In the genomic region with DNA sequence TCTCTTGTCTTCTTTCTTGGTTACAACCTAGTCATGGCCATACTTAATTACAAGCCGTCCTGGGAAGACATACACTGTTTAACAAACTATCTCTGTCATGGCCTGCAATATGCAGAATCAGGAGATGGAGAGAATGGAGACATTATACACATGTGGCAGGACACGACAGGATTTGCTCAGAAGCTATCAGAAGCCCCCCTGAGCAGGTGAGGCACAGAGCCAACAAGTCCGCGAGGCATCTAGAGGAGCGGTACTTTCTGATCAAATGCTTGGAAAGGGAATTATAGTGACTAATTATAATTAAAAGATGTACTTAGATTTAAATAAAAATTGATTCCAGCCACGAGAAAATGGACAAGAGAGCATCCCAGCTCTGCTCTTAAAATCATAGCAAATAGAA, we compare ENCODE assay signal across 37 mouse cellular contexts. TPM values are rescaled to one million over a fixed set of nuclear protein-coding genes. Genes with fewer than 3 reads are reported as not detected.
DNase-seq lines count a peak whose midpoint lies in the region; ATAC-seq and TF ChIP-seq lines count a peak whose summit lies in the region.
"Had no signal": no experiment of that assay in that cellular context is flagged by ENCODE, and none has a peak within 500 bp of the region (broad histone marks: within the 10 kb centered on the region; RNA-seq: fewer than 3 reads in every experiment).

No protein-coding gene starts in this region.

- ATAC-seq in cerebellum, adult (ENCODE audit: insufficient number of reproducible peaks, low FRiP score, low TSS enrichment) = no peak
- no peak for ATAC-seq in lung, postnatal 0 days
- no peak for ATAC-seq in forebrain, postnatal 0 days

- no peak for TF ChIP-seq POLR2A in lung, adult 2 months (IDR thresholded peaks at IDR 0.05; ENCODE audit: borderline replicate concordance, extremely low read depth, low read depth, low read length)

- peak overlapping the region; percentile 34 for H3K4me3 ChIP-seq in layer of hippocampus, adult 2 months
- H3K4me3 ChIP-seq in lung, postnatal 0 days (ENCODE audit: low read depth, low read length) = no peak overlapping the region
- H3K4me3 ChIP-seq in lung, adult 2 months (replicated peaks; ENCODE audit: extremely low read depth, low read depth, low read length) = no peak overlapping the region
- no peak overlapping the region for H3K4me3 ChIP-seq in forebrain, postnatal 0 days (ENCODE audit: low read depth, low read length)
- H3K4me3 ChIP-seq: embryonic facial prominence, embryonic 10.5 days; embryonic facial prominence, embryonic 15.5 days; heart, adult 2 months; heart, embryonic 13.5 days; limb, embryonic 10.5 days; limb, embryonic 15.5 days; liver, embryonic 13.5 days; midbrain, embryonic 10.5 days; myocyte; neural tube, embryonic 13.5 days had no signal

- H3K9me3 ChIP-seq in lung, postnatal 0 days (ENCODE audit: low read length) = no peaks in the 10 kb centered on the region
- H3K9me3 ChIP-seq in forebrain, postnatal 0 days (ENCODE audit: low read length) = no peaks in the 10 kb centered on the region
- H3K9me3 ChIP-seq: embryonic facial prominence, embryonic 10.5 days; embryonic facial prominence, embryonic 15.5 days; heart, embryonic 13.5 days; limb, embryonic 10.5 days; limb, embryonic 15.5 days; liver, embryonic 13.5 days; midbrain, embryonic 10.5 days; neural tube, embryonic 13.5 days had no signal

- TF ChIP-seq EP300 in lung, postnatal 0 days (IDR thresholded peaks at IDR 0.05) = no peak

- H3K9ac ChIP-seq in lung, postnatal 0 days (replicated peaks; ENCODE audit: low read depth) = no peak overlapping the region
- H3K9ac ChIP-seq in forebrain, postnatal 0 days = no peak overlapping the region
- H3K9ac ChIP-seq: embryonic facial prominence, embryonic 15.5 days; heart, embryonic 13.5 days; hindbrain, embryonic 14.5 days; limb, embryonic 15.5 days; liver, embryonic 13.5 days; neural tube, embryonic 13.5 days had no signal

- 0 out of 2 replicates have a peak overlapping the region, but pooled peaks have one; percentile 8 for H3K4me2 ChIP-seq in lung, postnatal 0 days (replicated peaks; ENCODE audit: low read depth, low read length)
- no peak overlapping the region for H3K4me2 ChIP-seq in forebrain, postnatal 0 days (ENCODE audit: low read depth)
- H3K4me2 ChIP-seq: embryonic facial prominence, embryonic 15.5 days; heart, embryonic 13.5 days; hindbrain, embryonic 14.5 days; limb, embryonic 15.5 days; liver, embryonic 13.5 days; neural tube, embryonic 13.5 days had no signal

- 72% methylated on average over 6 of the region's 6 CpGs for WGBS in lung, postnatal 0 days
- 75% methylated on average over 6 of the region's 6 CpGs for WGBS in lung, adult 2 months
- 45% methylated on average over 6 of the region's 6 CpGs for WGBS in forebrain, postnatal 0 days

- H3K4me1 ChIP-seq in lung, postnatal 0 days (ENCODE audit: insufficient read depth, low read depth, low read length) = no peaks in the 10 kb centered on the region
- no peaks in the 10 kb centered on the region for H3K4me1 ChIP-seq in lung, adult 2 months (ENCODE audit: control insufficient read depth, insufficient read depth, low read length)
- peaks cover 6% of the 10 kb centered on the region for H3K4me1 ChIP-seq in forebrain, postnatal 0 days (ENCODE audit: insufficient read depth)
- H3K4me1 ChIP-seq: embryonic facial prominence, embryonic 10.5 days; heart, embryonic 13.5 days; limb, embryonic 10.5 days; limb, embryonic 15.5 days; liver, embryonic 13.5 days; midbrain, embryonic 10.5 days had no signal

- peak; percentile 30 to 52 for DNase-seq in cerebellum, postnatal 14 days
- DNase-seq in layer of hippocampus, adult 2 months (ENCODE audit: low spot score in 2 of 2) = no peak
- no peak for DNase-seq in layer of hippocampus, adult 18-20 months (ENCODE audit: low spot score in 2 of 2)
- peak; percentile 8 for DNase-seq in lung, postnatal 0 days (ENCODE audit: low spot score)
- no peak for DNase-seq in lung, adult 2 months
- DNase-seq in forebrain, postnatal 0 days = no peak
- DNase-seq: adrenal gland, adult 8-10 months; cerebellum, adult 11-12 months; gastrocnemius, postnatal 25 days; kidney, adult 11 months; liver, embryonic 13.5 days; thymus, postnatal 4 days had no signal

- no peaks in the 10 kb centered on the region for H3K27me3 ChIP-seq in lung, postnatal 0 days (replicated peaks; ENCODE audit: insufficient read depth, low read length)
- H3K27me3 ChIP-seq in forebrain, postnatal 0 days (ENCODE audit: insufficient read depth, low read length) = no peaks in the 10 kb centered on the region
- H3K27me3 ChIP-seq: embryonic facial prominence, embryonic 15.5 days; heart, embryonic 13.5 days; limb, embryonic 15.5 days; liver, embryonic 13.5 days; neural tube, embryonic 13.5 days had no signal

- peak overlapping the region; percentile 36; the same call in 1 of the 2 replicates for H3K27ac ChIP-seq in layer of hippocampus, adult 2 months
- H3K27ac ChIP-seq in lung, postnatal 0 days (ENCODE audit: low read length) = no peak overlapping the region
- peak overlapping the region; percentile 57; the same call in 1 of the 2 replicates for H3K27ac ChIP-seq in forebrain, postnatal 0 days (ENCODE audit: low read depth, low read length)
- H3K27ac ChIP-seq: embryonic facial prominence, embryonic 10.5 days; embryonic facial prominence, embryonic 15.5 days; heart, adult 2 months; heart, embryonic 13.5 days; hindbrain, embryonic 14.5 days; limb, embryonic 10.5 days; limb, embryonic 15.5 days; liver, embryonic 13.5 days; midbrain, embryonic 10.5 days; neural tube, embryonic 13.5 days had no signal

- no peak for TF ChIP-seq CTCF in layer of hippocampus, adult 2 months (conservative IDR thresholded peaks at IDR 0.05)
- no peak for TF ChIP-seq CTCF in lung, postnatal 0 days (IDR thresholded peaks at IDR 0.05)
- TF ChIP-seq CTCF in lung, adult 2 months (IDR thresholded peaks at IDR 0.05; ENCODE audit: insufficient read depth, low read length) = no peak
- TF ChIP-seq CTCF in forebrain, postnatal 0 days (IDR thresholded peaks at IDR 0.05; ENCODE audit: low read depth) = no peak

- no peaks in the 10 kb centered on the region for H3K36me3 ChIP-seq in lung, postnatal 0 days (ENCODE audit: insufficient read depth, low read length)
- no peaks in the 10 kb centered on the region for H3K36me3 ChIP-seq in forebrain, postnatal 0 days (ENCODE audit: insufficient read depth)
- H3K36me3 ChIP-seq: embryonic facial prominence, embryonic 10.5 days; embryonic facial prominence, embryonic 15.5 days; G1E; heart, embryonic 13.5 days; limb, embryonic 10.5 days; limb, embryonic 15.5 days; liver, embryonic 13.5 days; midbrain, embryonic 10.5 days; neural tube, embryonic 13.5 days had no signal

RNA-seq across cellular contexts. Expression of gene Tprg, which starts 32.0 kb away (rescaled TPM):
- not detected for total RNA-seq in layer of hippocampus, adult 2 months (2021)
- total RNA-seq in layer of hippocampus, adult 18-20 months (2021) = not detected
- 0.21 and 0.25 TPM in 2 replicates for polyA plus RNA-seq in lung, postnatal 0 days (2015; fragmentation: Nextera tagmentation; extraction: Ambion mirVana)
- polyA plus RNA-seq in lung, adult 2 months (2012; rRNA removed) = 2.6 TPM in 1 of 2 replicates, not detected in the other
- total RNA-seq in forebrain, postnatal 0 days (2014; rRNA removed) = not detected in 2 replicates
- polyA plus RNA-seq in forebrain, postnatal 0 days (2015; fragmentation: Nextera tagmentation; extraction: Ambion mirVana) = not detected in 2 replicates
- total RNA-seq: adrenal gland, adult 8-10 months; adrenal gland, postnatal 4 days; gastrocnemius, adult 18-20 months; gastrocnemius, postnatal 25 days; heart, adult 2 months; heart, postnatal 10 days; hematopoietic stem cell, adult 5-6 weeks; layer of hippocampus, adult 8-10 months; layer of hippocampus, postnatal 25 days; left cerebral cortex, adult 8-10 months; megakaryocyte progenitor cell, adult 5-6 weeks had no signal
- polyA plus RNA-seq: frontal cortex, adult 2 months; G1E; heart, adult 2 months; heart, embryonic 13.5 days; hindbrain, embryonic 14.5 days; kidney, embryonic 14.5 days; limb, embryonic 10.5 days; liver, embryonic 13.5 days; midbrain, embryonic 10.5 days; midbrain, postnatal 0 days; myocyte; neural tube, embryonic 13.5 days; small intestine, adult 2 months; testis, adult 2 months had no signal

Comparison
In these comparisons a context has a peak if more than half of its experiments do, and no peak if none do; other contexts are left out.
1. DNase-seq: peak in cerebellum, postnatal 14 days (2 of 2) and lung, postnatal 0 days (single experiment); none in layer of hippocampus, adult 2 months (0 of 2), layer of hippocampus, adult 18-20 months (0 of 2), lung, adult 2 months (single experiment) and forebrain, postnatal 0 days (single experiment).